Mouse (Mus musculus) forebrain, embryonic 16.5 days (tissue): ENCODE results near the gene Cdk1. TPM values are rescaled to one million over a fixed set of nuclear protein-coding genes. Genes with fewer than 3 reads are reported as not detected.

ENCODE experiments used
- ATAC-seq: fragments of 200-750 bp; cut with Nextera tagmentation; 2 replicates; pipeline ENCODE4 v1.8.0; 2017; ENCODE audit warnings: mild to moderate bottlenecking, moderate library complexity
- H3K27ac ChIP-seq: fragments of 300-500 bp; sonication (generic); 2 replicates; pipeline ENCODE4 v1.5.1; 2014; ENCODE audit warnings: low read length, control low read depth
- H3K27me3 ChIP-seq: fragments of 300-500 bp; sonication (generic); replicated peaks from 2 replicates; pipeline ENCODE4 v1.6.1; 2014; ENCODE audit warnings: low read length; ENCODE audit not compliant: control insufficient read depth, insufficient read depth
- H3K36me3 ChIP-seq: fragments of 300-500 bp; sonication (generic); 2 replicates; pipeline ENCODE4 v1.6.1; 2014; ENCODE audit not compliant: control insufficient read depth, insufficient read depth
- H3K4me1 ChIP-seq: fragments of 300-500 bp; sonication (generic); replicated peaks from 2 replicates; pipeline ENCODE4 v1.6.1; 2014; ENCODE audit warnings: low read length; ENCODE audit not compliant: control insufficient read depth, insufficient read depth
- H3K4me2 ChIP-seq: fragments of 300-500 bp; sonication (generic); 2 replicates; pipeline ENCODE4 v1.6.1; 2014; ENCODE audit warnings: mild to moderate bottlenecking, low read length, control low read depth
- H3K4me3 ChIP-seq: fragments of 300-500 bp; sonication (generic); replicated peaks from 2 replicates; pipeline ENCODE4 v1.5.1; 2014; ENCODE audit warnings: mild to moderate bottlenecking, low read length, control low read depth
- H3K9ac ChIP-seq: fragments of 300-500 bp; sonication (generic); replicated peaks from 2 replicates; pipeline ENCODE4 v1.6.1; 2014; ENCODE audit warnings: low read depth, low read length, control low read depth
- H3K9me3 ChIP-seq: fragments of 300-500 bp; sonication (generic); 2 replicates; pipeline ENCODE4 v1.6.1; 2016; ENCODE audit warnings: low read length; ENCODE audit not compliant: control insufficient read depth
- WGBS: fragments of 180-500 bp; shearing (Covaris S2); extraction: QIAGEN DNeasy Blood & Tissue Kit; methylation state at CpG from one replicate; pipeline ENCODE4 v1.1.7; 2014; 5-methylcytosine and 5-hydroxymethylcytosine counted together
- polyA plus RNA-seq: library from polyadenylated mRNA; unstranded; fragments of >200 nt; fragmentation: Nextera tagmentation; extraction: Ambion mirVana; gene quantifications from 2 replicates; pipeline ENCODE4 v1.2.1, GENCODE M21; 2015

The Cdk1 gene
- polyA plus RNA-seq, 1 experiment from 2014 or later, result 154 TPM

DNA sequence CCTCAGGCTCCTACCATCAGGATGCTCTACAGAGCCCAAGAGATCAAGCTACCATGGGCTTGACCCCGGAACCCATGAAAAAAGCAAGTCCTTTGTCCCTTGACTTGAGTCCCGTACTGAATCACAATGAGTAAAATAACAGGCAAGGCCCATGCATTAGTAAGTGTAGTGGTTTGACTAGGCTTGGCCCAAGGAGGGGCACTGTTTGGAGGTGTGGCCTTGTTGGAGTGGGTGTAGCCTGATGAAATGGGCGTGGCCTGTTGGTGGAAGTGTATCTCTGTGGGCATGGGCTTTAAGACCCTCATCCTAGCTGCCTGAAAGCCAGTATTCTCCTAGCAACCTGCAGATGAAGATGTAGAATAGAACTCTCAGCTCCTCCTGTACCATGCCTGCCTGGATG is 47.9 kb downstream of the Cdk1 start:
- no peaks in the 10 kb centered on the region for H3K9me3 ChIP-seq
- ATAC-seq, result no peak
- H3K4me1 ChIP-seq, result no peaks in the 10 kb centered on the region
- WGBS, result 89% methylated on average over 3 of the region's 3 CpGs
- H3K4me2 ChIP-seq, result no peak overlapping the region
- no peak overlapping the region for H3K27ac ChIP-seq
- no peak overlapping the region for H3K4me3 ChIP-seq
- H3K27me3 ChIP-seq, result no peaks in the 10 kb centered on the region
- H3K36me3 ChIP-seq, result no peaks in the 10 kb centered on the region
- no peak overlapping the region for H3K9ac ChIP-seq

DNA sequence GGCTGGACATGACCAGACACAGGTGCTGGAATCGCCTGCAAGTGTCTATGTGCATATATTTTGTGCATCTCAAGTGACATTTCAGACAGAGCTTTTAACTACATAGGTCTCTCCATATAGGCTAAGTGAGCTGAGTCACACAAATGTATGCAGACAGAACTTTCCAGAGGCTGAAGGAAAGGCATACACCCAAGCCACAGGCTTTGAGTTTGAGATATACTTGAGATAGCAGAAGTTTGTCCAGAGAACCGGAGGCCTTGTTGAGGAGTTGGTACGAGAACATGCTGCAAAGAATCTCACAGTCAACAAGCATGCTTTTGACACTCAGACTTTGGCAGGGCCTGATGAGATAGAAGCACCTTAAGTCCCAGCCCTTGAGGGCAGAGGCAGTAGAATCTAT is 50.1 kb downstream of the Cdk1 start:
- WGBS, result 92% methylated on average over 3 of the region's 3 CpGs
- Histone ChIP-seq H3K9me3 (no peaks in the 10 kb centered on the region), H3K27ac (no peak overlapping the region), H3K4me1 (no peaks in the 10 kb centered on the region), H3K36me3 (no peaks in the 10 kb centered on the region), H3K4me2 (no peak overlapping the region), H3K4me3 (no peak overlapping the region), H3K9ac (no peak overlapping the region), H3K27me3 (no peaks in the 10 kb centered on the region)
- ATAC-seq, result no peak

DNA sequence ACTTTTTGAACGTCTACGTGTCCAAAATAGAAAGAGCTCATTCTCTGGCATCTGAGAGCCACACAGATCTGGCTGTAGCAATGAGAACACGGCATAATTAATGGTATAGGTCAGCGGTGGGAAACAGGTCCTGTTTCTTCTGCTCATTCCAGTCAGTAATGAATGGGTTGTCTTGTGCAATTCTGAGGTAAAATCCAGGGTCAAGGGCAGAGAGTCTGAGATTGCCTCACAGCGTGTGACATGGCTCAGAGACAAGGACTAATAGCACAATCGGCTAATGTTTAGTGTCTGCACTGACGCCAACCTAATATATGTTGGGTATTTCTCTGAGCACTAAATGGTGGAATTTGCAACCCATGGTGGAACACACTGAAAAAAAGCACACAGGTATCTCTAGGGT is 52.8 kb downstream of the Cdk1 start:
- WGBS, result 89% methylated on average over 7 of the region's 7 CpGs
- H3K9me3 ChIP-seq, result no peaks in the 10 kb centered on the region
- no peak overlapping the region for H3K4me3 ChIP-seq
- H3K27ac ChIP-seq, result no peak overlapping the region
- H3K9ac ChIP-seq, result no peak overlapping the region
- no peaks in the 10 kb centered on the region for H3K27me3 ChIP-seq
- no peaks in the 10 kb centered on the region for H3K36me3 ChIP-seq
- ATAC-seq, result no peak
- H3K4me1 ChIP-seq, result no peaks in the 10 kb centered on the region
- no peak overlapping the region for H3K4me2 ChIP-seq

DNA sequence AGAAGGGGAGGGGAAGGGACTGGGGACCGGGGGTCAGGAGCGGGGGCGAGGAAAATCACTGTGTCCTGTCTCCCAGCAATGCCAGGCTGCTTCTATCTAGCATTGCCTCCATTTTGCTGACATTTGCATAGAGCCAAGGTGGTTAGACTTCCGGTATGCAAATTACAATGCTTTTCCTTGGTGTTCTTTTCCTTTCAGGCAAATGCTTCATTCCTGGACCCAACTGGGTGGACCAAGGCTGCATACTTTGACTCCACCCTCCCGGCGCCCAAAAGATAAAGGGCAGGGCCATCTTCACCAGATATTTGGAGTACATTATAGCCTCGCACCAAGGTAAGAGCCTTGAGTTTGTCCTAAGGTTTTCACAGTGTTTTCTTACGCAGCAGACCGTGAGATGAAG is 56.8 kb downstream of the Cdk1 start:
- ATAC-seq, result no peak
- no peak overlapping the region for H3K4me3 ChIP-seq
- H3K4me2 ChIP-seq, result no peak overlapping the region
- H3K27ac ChIP-seq, result no peak overlapping the region
- H3K4me1 ChIP-seq, result no peaks in the 10 kb centered on the region
- no peaks in the 10 kb centered on the region for H3K36me3 ChIP-seq
- no peaks in the 10 kb centered on the region for H3K27me3 ChIP-seq
- WGBS, result 80% methylated on average over 9 of the region's 9 CpGs
- no peak overlapping the region for H3K9ac ChIP-seq
- 0 out of 2 replicates have a peak, but pooled peaks cover 2% of the 10 kb centered on the region for H3K9me3 ChIP-seq

DNA sequence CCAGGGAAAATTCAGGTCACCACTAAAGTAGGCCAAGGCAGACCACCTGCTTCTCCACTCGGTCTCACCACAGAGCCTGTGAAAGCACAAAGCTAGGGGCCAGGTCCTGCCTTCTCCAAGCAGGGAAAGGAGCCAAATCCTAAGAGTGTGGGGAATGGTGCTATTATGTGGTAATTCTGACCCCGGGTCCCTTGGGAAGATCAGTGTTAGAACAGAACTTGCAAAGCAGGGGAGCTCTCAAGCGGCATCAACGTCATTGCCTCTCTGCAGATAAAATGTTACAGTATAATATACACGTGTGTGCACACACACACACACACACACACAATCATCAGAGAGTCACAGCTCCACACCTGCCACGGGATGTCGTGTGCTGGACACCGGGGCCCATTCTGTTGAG is 62.0 kb downstream of the Cdk1 start:
- H3K4me3 ChIP-seq, result no peak overlapping the region
- no peaks in the 10 kb centered on the region; the same call in 1 of the 2 replicates for H3K36me3 ChIP-seq
- H3K27ac ChIP-seq, result no peak overlapping the region
- no peak overlapping the region for H3K4me2 ChIP-seq
- no peaks in the 10 kb centered on the region for H3K4me1 ChIP-seq
- no peak overlapping the region for H3K9ac ChIP-seq
- 91% methylated on average over 8 of the region's 8 CpGs for WGBS
- no peak for ATAC-seq
- H3K9me3 ChIP-seq, result 0 out of 2 replicates have a peak, but pooled peaks cover 2% of the 10 kb centered on the region
- H3K27me3 ChIP-seq, result no peaks in the 10 kb centered on the region

DNA sequence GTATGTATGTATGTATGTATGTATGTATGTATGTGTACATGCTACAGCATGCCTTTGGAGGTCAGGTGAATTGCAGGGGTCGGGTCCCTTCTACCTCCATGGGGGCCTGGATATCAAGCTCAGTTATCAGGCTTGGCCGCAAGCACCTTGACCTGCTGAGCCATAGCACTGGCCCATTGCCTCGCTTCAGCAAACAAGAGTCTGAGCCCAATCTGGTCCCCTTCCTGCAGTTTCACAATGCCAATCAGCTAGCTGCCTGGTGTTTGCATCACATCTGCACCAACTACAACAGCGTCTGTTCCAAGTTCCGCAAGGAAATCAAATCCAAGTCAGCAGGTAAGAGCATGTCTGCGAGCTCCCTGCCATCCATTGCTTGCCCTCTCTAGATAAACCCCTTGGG is 64.0 kb downstream of the Cdk1 start:
- Histone ChIP-seq H3K9me3 (0 out of 2 replicates have a peak, but pooled peaks cover 2% of the 10 kb centered on the region), H3K36me3 (peaks cover 2% of the 10 kb centered on the region; the same call in 1 of the 2 replicates), H3K4me1 (no peaks in the 10 kb centered on the region), H3K27ac (no peak overlapping the region), H3K27me3 (no peaks in the 10 kb centered on the region), H3K9ac (no peak overlapping the region), H3K4me2 (no peak overlapping the region), H3K4me3 (no peak overlapping the region)
- 91% methylated on average over 6 of the region's 6 CpGs for WGBS
- ATAC-seq, result no peak

DNA sequence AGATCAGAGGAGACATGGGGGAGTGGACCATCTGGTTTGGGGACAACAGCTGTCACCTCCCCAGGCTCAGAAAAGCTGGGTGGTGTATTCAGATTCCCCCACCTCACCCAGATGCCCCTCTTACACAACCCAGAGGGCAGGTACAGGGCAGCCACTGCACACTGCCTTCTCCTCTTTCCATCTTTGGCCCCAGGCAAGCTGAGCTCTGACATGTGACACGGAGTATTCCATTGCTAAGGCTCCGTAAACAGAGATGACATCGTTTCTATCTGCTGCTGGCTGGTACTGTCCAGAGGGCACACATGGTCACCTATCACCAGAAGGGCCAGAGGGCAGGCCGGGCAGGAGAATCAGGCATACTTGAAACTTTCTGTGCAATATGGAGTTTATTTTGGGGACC is 64.7 kb downstream of the Cdk1 start:
- no peak overlapping the region for H3K9ac ChIP-seq
- WGBS, result 94% methylated on average over 4 of the region's 4 CpGs
- H3K9me3 ChIP-seq, result 0 out of 2 replicates have a peak, but pooled peaks cover 2% of the 10 kb centered on the region
- H3K27ac ChIP-seq, result no peak overlapping the region
- no peaks in the 10 kb centered on the region for H3K4me1 ChIP-seq
- peaks cover 2% of the 10 kb centered on the region; the same call in 1 of the 2 replicates for H3K36me3 ChIP-seq
- no peak overlapping the region for H3K4me3 ChIP-seq
- H3K4me2 ChIP-seq, result no peak overlapping the region
- H3K27me3 ChIP-seq, result no peaks in the 10 kb centered on the region
- no peak for ATAC-seq

DNA sequence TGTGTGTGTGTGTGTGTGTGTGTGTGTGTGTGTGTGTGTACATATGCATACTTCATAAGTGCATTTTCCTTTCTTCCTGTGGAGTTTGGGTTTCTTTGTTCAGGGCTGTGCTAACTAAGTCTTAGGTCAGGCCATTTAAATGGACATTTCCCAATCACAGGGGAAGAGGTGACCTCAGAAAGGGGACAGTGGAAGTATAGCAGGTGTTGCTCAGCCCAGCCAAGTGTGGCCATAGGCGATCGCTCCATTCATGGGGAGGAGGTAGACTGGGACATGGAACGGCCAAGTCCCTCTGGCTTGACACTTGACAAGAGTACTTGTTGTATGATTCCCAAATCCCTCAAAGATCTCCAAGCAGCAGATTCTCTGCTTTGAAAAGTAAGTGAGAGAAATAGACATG is 65.8 kb downstream of the Cdk1 start:
- WGBS, result 99% methylated on average over 3 of the region's 3 CpGs
- no peak overlapping the region for H3K4me3 ChIP-seq
- H3K36me3 ChIP-seq, result peaks cover 4% of the 10 kb centered on the region; the same call in 1 of the 2 replicates
- H3K4me1 ChIP-seq, result no peaks in the 10 kb centered on the region
- H3K4me2 ChIP-seq, result no peak overlapping the region
- H3K27me3 ChIP-seq, result no peaks in the 10 kb centered on the region
- H3K27ac ChIP-seq, result no peak overlapping the region
- no peak for ATAC-seq
- no peaks in the 10 kb centered on the region for H3K9me3 ChIP-seq
- H3K9ac ChIP-seq, result no peak overlapping the region
